Mouse (Mus musculus) CH12.LX (cell line): Measurements from ENCODE around the gene Tll2.

ENCODE experiments used
- CHD2 ChIP-seq: IDR thresholded peaks from 2 replicates; pipeline ENCODE4 v1.6.1; 2011; ENCODE audit warnings: low read length, improper control_type of control experiment
- ETS1 ChIP-seq: conservative IDR thresholded peaks from 2 replicates; pipeline ENCODE4 v1.6.1; 2012; ENCODE audit warnings: low read depth, mild to moderate bottlenecking, inconsistent platforms, low read length, improper control_type of control experiment, moderate library complexity
- GABPA ChIP-seq: IDR thresholded peaks from 2 replicates; pipeline ENCODE4 v1.6.1; 2012; ENCODE audit warnings: low read depth, low read length, improper control_type of control experiment, inconsistent platforms; ENCODE audit not compliant: insufficient replicate concordance
- POLR2A ChIP-seq: IDR thresholded peaks from 2 replicates; pipeline ENCODE4 v1.6.1; 2011; ENCODE audit warnings: low read depth, mild to moderate bottlenecking, improper control_type of control experiment, low read length

GRCm38 (mm10) chr19:41151321-41152015 is 55.2 kb downstream of the Tll2 start:
- no peak for TF ChIP-seq CHD2
- TF ChIP-seq ETS1, result no peak
- no peak for TF ChIP-seq POLR2A
- TF ChIP-seq GABPA, result no peak
